Mouse (Mus musculus) c-Kit-positive CD71-negative TER-119-negative erythroid progenitor cells, embryonic 14.5 days (primary cell): ENCODE measurements around the gene Ak1.

Experiments used
- DNase-seq: peaks from one replicate; pipeline ENCODE4 v3.0.0-alpha.2; 2013; ENCODE audit warnings: low read depth

Gene Ak1

GRCm38 (mm10) chr2:32655394-32655744 is 33.8 kb downstream of the Ak1 start:
- DNase-seq, result no peak

GRCm38 (mm10) chr2:32655826-32656225 is 34.3 kb downstream of the Ak1 start:
- no peak for DNase-seq

GRCm38 (mm10) chr2:32658873-32659272 is 37.3 kb downstream of the Ak1 start:
- DNase-seq, result no peak

- DNase-seq, result no peak
Measured at GRCm38 (mm10) chr2:32661509-32662107, 40.0 kb downstream of the Ak1 start.

GRCm38 (mm10) chr2:32662291-32662690 is 40.7 kb downstream of the Ak1 start:
- no peak for DNase-seq

GRCm38 (mm10) chr2:32665345-32665744 is 43.8 kb downstream of the Ak1 start:
- no peak for DNase-seq

GRCm38 (mm10) chr2:32665853-32666252 is 44.3 kb downstream of the Ak1 start:
- no peak for DNase-seq

GRCm38 (mm10) chr2:32667775-32668174 is 46.2 kb downstream of the Ak1 start:
- no peak for DNase-seq

- no peak for DNase-seq
Measured at GRCm38 (mm10) chr2:32668176-32668575, 46.6 kb downstream of the Ak1 start.

- DNase-seq, result no peak
Measured at GRCm38 (mm10) chr2:32669876-32670275, 48.3 kb downstream of the Ak1 start.

GRCm38 (mm10) chr2:32671147-32671546 is 49.6 kb downstream of the Ak1 start:
- no peak for DNase-seq

GRCm38 (mm10) chr2:32671907-32672595 is 50.5 kb downstream of the Ak1 start:
- no peak for DNase-seq

GRCm38 (mm10) chr2:32673176-32673917 is 51.8 kb downstream of the Ak1 start:
- DNase-seq, result no peak

GRCm38 (mm10) chr2:32676821-32677220 is 55.3 kb downstream of the Ak1 start:
- DNase-seq, result no peak

- DNase-seq, result no peak
Measured at GRCm38 (mm10) chr2:32677683-32678082, 56.1 kb downstream of the Ak1 start.

- no peak for DNase-seq
Measured at GRCm38 (mm10) chr2:32680051-32680451, 58.5 kb downstream of the Ak1 start.

- DNase-seq, result no peak
Measured at GRCm38 (mm10) chr2:32680961-32681650, 59.5 kb downstream of the Ak1 start.

- DNase-seq, result no peak
Measured at GRCm38 (mm10) chr2:32681754-32682153, 60.2 kb downstream of the Ak1 start.

- no peak for DNase-seq
Measured at GRCm38 (mm10) chr2:32682721-32683417, 61.3 kb downstream of the Ak1 start.

GRCm38 (mm10) chr2:32683701-32684100 is 62.1 kb downstream of the Ak1 start:
- DNase-seq, result no peak
